In the genomic region with DNA sequence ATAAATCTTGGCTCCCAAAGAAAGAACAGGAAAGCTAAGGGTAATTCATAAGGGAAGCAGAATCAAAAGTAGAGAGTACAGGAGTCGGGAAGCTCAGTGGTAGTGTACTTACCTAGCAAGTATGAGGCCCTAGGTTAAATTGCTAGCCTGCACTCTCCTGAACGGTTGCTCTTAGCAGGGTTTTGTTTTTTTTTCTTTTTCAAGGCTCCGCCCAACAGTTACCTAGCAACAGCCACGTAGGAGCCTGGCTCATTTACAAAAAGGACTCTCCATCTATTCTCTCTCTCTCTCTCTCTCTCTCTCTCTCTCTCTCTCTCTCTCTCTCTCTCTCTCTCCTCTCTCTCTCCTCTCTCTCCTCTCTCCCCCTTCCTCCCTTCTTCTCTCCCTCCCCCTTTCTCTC, we compare ENCODE assay signal across 13 mouse cellular contexts. TPM values are rescaled to one million over a fixed set of nuclear protein-coding genes. Genes with fewer than 3 reads are reported as not detected.
A peak's percentile ranks its signal among the peaks of the same experiment; 100 is the strongest.
DNase-seq lines count a peak whose midpoint lies in the region; ATAC-seq and TF ChIP-seq lines count a peak whose summit lies in the region.
"Had no signal": no experiment of that assay in that cellular context is flagged by ENCODE, and none has a peak within 500 bp of the region (broad histone marks: within the 10 kb centered on the region; RNA-seq: fewer than 3 reads in every experiment).

No protein-coding gene starts in this region.

- H3K27ac ChIP-seq in midbrain, embryonic 10.5 days (replicated peaks), result peak overlapping the region; percentile 47
- H3K27ac ChIP-seq in midbrain, embryonic 16.5 days (ENCODE audit: low read length), result no peak overlapping the region
- peak overlapping the region; percentile 38 for H3K27ac ChIP-seq in cortical plate, adult 2 months (ENCODE audit: insufficient read depth, low read length)
- H3K27ac ChIP-seq in hindbrain, embryonic 12.5 days, result no peak overlapping the region
- H3K27ac ChIP-seq in neural tube, embryonic 14.5 days (ENCODE audit: low read depth, low read length), result no peak overlapping the region
- H3K27ac ChIP-seq: liver, embryonic 13.5 days had no signal

- peaks cover 38% of the 10 kb centered on the region for H3K4me1 ChIP-seq in midbrain, embryonic 10.5 days
- peaks cover 22% of the 10 kb centered on the region for H3K4me1 ChIP-seq in midbrain, embryonic 16.5 days (ENCODE audit: control insufficient read depth, insufficient read depth, low read length)
- no peaks in the 10 kb centered on the region for H3K4me1 ChIP-seq in cortical plate, adult 2 months (ENCODE audit: control insufficient read depth, insufficient read depth, low read length)
- peaks cover 24% of the 10 kb centered on the region for H3K4me1 ChIP-seq in hindbrain, embryonic 12.5 days
- H3K4me1 ChIP-seq in neural tube, embryonic 14.5 days (ENCODE audit: control insufficient read depth, insufficient read depth, low read length), result peaks cover 22% of the 10 kb centered on the region

- peak overlapping the region; percentile 17 for H3K4me3 ChIP-seq in midbrain, embryonic 10.5 days
- no peak overlapping the region for H3K4me3 ChIP-seq in midbrain, embryonic 16.5 days (ENCODE audit: low read depth, low read length)
- peak overlapping the region; percentile 22 for H3K4me3 ChIP-seq in cortical plate, adult 2 months (ENCODE audit: insufficient read depth, low read length)
- no peak overlapping the region for H3K4me3 ChIP-seq in hindbrain, embryonic 12.5 days
- no peak overlapping the region for H3K4me3 ChIP-seq in neural tube, embryonic 14.5 days (ENCODE audit: low read depth, low read length)
- H3K4me3 ChIP-seq: liver, embryonic 13.5 days had no signal

- peaks cover 34% of the 10 kb centered on the region for H3K27me3 ChIP-seq in midbrain, embryonic 10.5 days (ENCODE audit: low read depth, poor library complexity, severe bottlenecking)
- H3K27me3 ChIP-seq in midbrain, embryonic 16.5 days (ENCODE audit: control insufficient read depth, insufficient read depth, low read depth, low read length), result no peaks in the 10 kb centered on the region
- peaks cover 5% of the 10 kb centered on the region; the same call in 1 of the 2 replicates for H3K27me3 ChIP-seq in hindbrain, embryonic 12.5 days
- no peaks in the 10 kb centered on the region for H3K27me3 ChIP-seq in neural tube, embryonic 14.5 days (ENCODE audit: control insufficient read depth, insufficient read depth, low read length)

- H3K36me3 ChIP-seq in midbrain, embryonic 10.5 days, result no peaks in the 10 kb centered on the region
- no peaks in the 10 kb centered on the region for H3K36me3 ChIP-seq in midbrain, embryonic 16.5 days (ENCODE audit: control insufficient read depth, insufficient read depth, low read length)
- H3K36me3 ChIP-seq in hindbrain, embryonic 12.5 days, result no peaks in the 10 kb centered on the region
- H3K36me3 ChIP-seq in neural tube, embryonic 14.5 days (ENCODE audit: control insufficient read depth, insufficient read depth, low read length), result no peaks in the 10 kb centered on the region
- H3K36me3 ChIP-seq: liver, embryonic 13.5 days had no signal

- no peak for TF ChIP-seq POLR2A in cortical plate, adult 2 months (IDR thresholded peaks at IDR 0.05; ENCODE audit: extremely low read depth, insufficient read depth, low read length)

- 29% methylated on average over 4 of the region's 4 CpGs for WGBS in midbrain, embryonic 10.5 days
- WGBS in midbrain, embryonic 16.5 days, result 25% methylated on average over 4 of the region's 4 CpGs
- 26% methylated on average over 4 of the region's 4 CpGs for WGBS in hindbrain, embryonic 12.5 days
- 19% methylated on average over 4 of the region's 4 CpGs for WGBS in neural tube, embryonic 14.5 days

- no peak for TF ChIP-seq CTCF in cortical plate, adult 2 months (IDR thresholded peaks at IDR 0.05; ENCODE audit: extremely low read depth, insufficient read depth, low read length)

- no peak overlapping the region for H3K4me2 ChIP-seq in midbrain, embryonic 16.5 days (ENCODE audit: low read length)
- peak overlapping the region; percentile 5; the same call in 1 of the 2 replicates for H3K4me2 ChIP-seq in hindbrain, embryonic 12.5 days (replicated peaks)
- H3K4me2 ChIP-seq in neural tube, embryonic 14.5 days (ENCODE audit: low read depth, low read length), result peak overlapping the region; percentile 14; the same call in 1 of the 2 replicates
- H3K4me2 ChIP-seq: liver, embryonic 13.5 days had no signal

- no peak for DNase-seq in midbrain, embryonic 10.5 days (ENCODE audit: low spot score)
- no peak for DNase-seq in gastrocnemius, postnatal 14 days
- DNase-seq in thymus, postnatal 4 days, result no peak
- no peak for DNase-seq in heart, adult 8-10 months (ENCODE audit: low spot score)
- DNase-seq: cerebellum, postnatal 14 days; heart, adult 18-20 months; kidney, adult 2 months; liver, embryonic 13.5 days; thymus, postnatal 36 days had no signal

- intact Hi-C loops in gastrocnemius, postnatal 14 days (cut with DNase I; ENCODE audit: low total_unique reads), result no loop called here

- ATAC-seq in midbrain, embryonic 16.5 days, result no peak
- no peak for ATAC-seq in hindbrain, embryonic 12.5 days (ENCODE audit: low FRiP score)
- no peak for ATAC-seq in neural tube, embryonic 14.5 days (ENCODE audit: low read depth)

- no peaks in the 10 kb centered on the region for H3K9me3 ChIP-seq in midbrain, embryonic 10.5 days (replicated peaks)
- H3K9me3 ChIP-seq in midbrain, embryonic 16.5 days (replicated peaks; ENCODE audit: control insufficient read depth, low read length, poor library complexity, severe bottlenecking), result no peaks in the 10 kb centered on the region
- H3K9me3 ChIP-seq in hindbrain, embryonic 12.5 days (replicated peaks), result no peaks in the 10 kb centered on the region
- no peaks in the 10 kb centered on the region for H3K9me3 ChIP-seq in neural tube, embryonic 14.5 days (ENCODE audit: control insufficient read depth, low read length)
- H3K9me3 ChIP-seq: liver, embryonic 13.5 days had no signal

- H3K9ac ChIP-seq in midbrain, embryonic 16.5 days (ENCODE audit: low read depth, low read length), result no peak overlapping the region
- H3K9ac ChIP-seq in hindbrain, embryonic 12.5 days, result no peak overlapping the region
- no peak overlapping the region for H3K9ac ChIP-seq in neural tube, embryonic 14.5 days (replicated peaks; ENCODE audit: low read depth, low read length)
- H3K9ac ChIP-seq: liver, embryonic 13.5 days had no signal

RNA-seq across cellular contexts. Expression of gene Smarcal1, which starts 4.2 kb away (rescaled TPM):
- 28.5 and 32.8 TPM in 2 replicates for polyA plus RNA-seq in midbrain, embryonic 10.5 days (2016; fragmentation: Nextera tagmentation; extraction: Ambion mirVana)
- 30.5 and 31.2 TPM in 2 replicates for polyA plus RNA-seq in midbrain, embryonic 16.5 days (2015; fragmentation: Nextera tagmentation; extraction: Ambion mirVana)
- 39.9 and 40.0 TPM in 2 replicates for polyA plus RNA-seq in cortical plate, adult 2 months (2012; rRNA removed)
- 31.2 and 34.5 TPM in 2 replicates for polyA plus RNA-seq in hindbrain, embryonic 12.5 days (2016; fragmentation: Nextera tagmentation; extraction: Ambion mirVana)
- polyA plus RNA-seq in neural tube, embryonic 14.5 days (2014; fragmentation: Nextera tagmentation; extraction: Ambion mirVana), result 28.7 and 29.7 TPM in 2 replicates
- total RNA-seq in gastrocnemius, postnatal 14 days (2021), result 10 to 100 TPM; 16.7 TPM
- total RNA-seq in heart, adult 8-10 months (2022), result 10 to 100 TPM; 28.2 to 32.2 (median 29.4) TPM

RNA-seq across cellular contexts. Expression of gene March4, which starts 42.1 kb away (rescaled TPM):
- 0.22 and 0.55 TPM in 2 replicates for polyA plus RNA-seq in midbrain, embryonic 10.5 days (2016; fragmentation: Nextera tagmentation; extraction: Ambion mirVana)
- polyA plus RNA-seq in midbrain, embryonic 16.5 days (2015; fragmentation: Nextera tagmentation; extraction: Ambion mirVana), result 7.9 and 8.0 TPM in 2 replicates
- 5.4 and 5.7 TPM in 2 replicates for polyA plus RNA-seq in cortical plate, adult 2 months (2012; rRNA removed)
- polyA plus RNA-seq in hindbrain, embryonic 12.5 days (2016; fragmentation: Nextera tagmentation; extraction: Ambion mirVana), result 2.9 and 4.3 TPM in 2 replicates
- polyA plus RNA-seq in neural tube, embryonic 14.5 days (2014; fragmentation: Nextera tagmentation; extraction: Ambion mirVana), result 10.6 and 11.2 TPM in 2 replicates
- total RNA-seq in gastrocnemius, postnatal 14 days (2021), result under 1 TPM; 0.04 to 0.16 TPM
- total RNA-seq in heart, adult 8-10 months (2022), result not detected
- polyA plus RNA-seq: liver, embryonic 13.5 days had no signal

Comparison
In these comparisons a context has a peak if more than half of its experiments do, and no peak if none do; other contexts are left out.
1. H3K27ac ChIP-seq: peak in midbrain, embryonic 10.5 days (single experiment) and cortical plate, adult 2 months (single experiment); none in midbrain, embryonic 16.5 days (single experiment), hindbrain, embryonic 12.5 days (single experiment) and neural tube, embryonic 14.5 days (single experiment).
2. H3K4me3 ChIP-seq: peak in midbrain, embryonic 10.5 days (single experiment) and cortical plate, adult 2 months (single experiment); none in midbrain, embryonic 16.5 days (single experiment), hindbrain, embryonic 12.5 days (single experiment) and neural tube, embryonic 14.5 days (single experiment).